In the genomic region with DNA sequence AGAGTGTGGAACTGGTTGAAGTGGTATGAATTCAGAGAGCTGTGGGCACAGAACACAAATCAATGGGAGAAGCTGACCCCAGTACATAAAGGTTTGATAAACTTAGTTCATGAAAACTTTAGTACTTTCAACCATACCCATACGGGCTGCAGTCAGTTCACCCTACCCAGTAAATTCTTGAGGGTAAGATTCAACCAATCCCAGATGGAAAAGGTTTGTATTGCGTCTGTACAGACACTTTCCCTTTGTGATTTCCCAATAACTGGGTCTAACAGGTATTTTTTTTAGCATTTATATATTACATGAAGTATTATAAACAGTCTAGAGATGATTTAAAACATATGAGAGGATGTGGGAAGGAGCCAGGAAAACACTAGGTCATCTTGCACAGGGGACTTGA, we compare ENCODE assay signal across 41 mouse cellular contexts. TPM values are rescaled to one million over a fixed set of nuclear protein-coding genes. Genes with fewer than 3 reads are reported as not detected.
"Had no signal": no experiment of that assay in that cellular context is flagged by ENCODE, and none has a peak within 500 bp of the region (broad histone marks: within the 10 kb centered on the region; RNA-seq: fewer than 3 reads in every experiment).

No protein-coding gene starts in this region.

- H3K4me2 ChIP-seq: heart, embryonic 11.5 days; heart, embryonic 12.5 days; heart, embryonic 13.5 days; heart, embryonic 15.5 days; hindbrain, embryonic 12.5 days; hindbrain, embryonic 13.5 days; hindbrain, embryonic 14.5 days; hindbrain, embryonic 15.5 days; intestine, embryonic 15.5 days; kidney, embryonic 15.5 days had no signal

- DNase-seq: heart, postnatal 10 days; heart, postnatal 14 days; heart, postnatal 36 days; kidney, adult 11 months; kidney, adult 18-20 months; kidney, adult 2 months; kidney, adult 8-10 months; kidney, adult 9 months; kidney, postnatal 10 days; kidney, postnatal 14 days; kidney, postnatal 25 days; kidney, postnatal 36 days; kidney, postnatal 4 days; layer of hippocampus, adult 9-11 months; layer of hippocampus, postnatal 36 days had no signal

- H3K9me3 ChIP-seq: heart, embryonic 12.5 days; heart, embryonic 13.5 days; heart, embryonic 15.5 days; hindbrain, embryonic 10.5 days; hindbrain, embryonic 12.5 days; hindbrain, embryonic 13.5 days; hindbrain, embryonic 15.5 days; intestine, embryonic 15.5 days; kidney, embryonic 15.5 days had no signal

- H3K27me3 ChIP-seq: heart, embryonic 12.5 days; heart, embryonic 13.5 days; heart, embryonic 15.5 days; hindbrain, embryonic 12.5 days; hindbrain, embryonic 13.5 days; hindbrain, embryonic 15.5 days; intestine, embryonic 15.5 days; kidney, embryonic 15.5 days had no signal

- H3K27ac ChIP-seq: heart, embryonic 13.5 days; heart, embryonic 15.5 days; hindbrain, embryonic 10.5 days; hindbrain, embryonic 12.5 days; hindbrain, embryonic 13.5 days; hindbrain, embryonic 14.5 days; hindbrain, embryonic 15.5 days; hindbrain, postnatal 0 days; intestine, embryonic 15.5 days; kidney, embryonic 15.5 days; kidney, postnatal 0 days; layer of hippocampus, adult 2 months; left cerebral cortex, adult 2 months had no signal

- H3K9ac ChIP-seq: heart, embryonic 12.5 days; heart, embryonic 13.5 days; heart, embryonic 15.5 days; hindbrain, embryonic 12.5 days; hindbrain, embryonic 13.5 days; hindbrain, embryonic 14.5 days; hindbrain, embryonic 15.5 days; intestine, embryonic 15.5 days; kidney, embryonic 15.5 days had no signal

- H3K36me3 ChIP-seq: heart, embryonic 12.5 days; heart, embryonic 13.5 days; heart, embryonic 15.5 days; hindbrain, embryonic 10.5 days; hindbrain, embryonic 12.5 days; hindbrain, embryonic 13.5 days; hindbrain, embryonic 15.5 days; intestine, embryonic 15.5 days; kidney, embryonic 15.5 days had no signal

- H3K4me3 ChIP-seq: heart, embryonic 12.5 days; heart, embryonic 13.5 days; heart, embryonic 15.5 days; hindbrain, embryonic 10.5 days; hindbrain, embryonic 12.5 days; hindbrain, embryonic 13.5 days; hindbrain, embryonic 15.5 days; intestine, embryonic 15.5 days; kidney, embryonic 15.5 days; layer of hippocampus, adult 2 months; left cerebral cortex, adult 2 months had no signal

- H3K4me1 ChIP-seq: heart, embryonic 15.5 days; hindbrain, embryonic 12.5 days; intestine, embryonic 15.5 days; kidney, embryonic 15.5 days had no signal

RNA-seq across cellular contexts. Expression of gene Myh2, which starts 15.2 kb away (rescaled TPM):
- total RNA-seq: heart, postnatal 10 days; heart, postnatal 14 days; heart, postnatal 25 days; heart, postnatal 36 days; hematopoietic stem cell, adult 5-6 weeks had no signal
- polyA plus RNA-seq: heart, embryonic 11.5 days; heart, embryonic 12.5 days; heart, embryonic 13.5 days; heart, embryonic 14.5 days; heart, postnatal 0 days; hindbrain, embryonic 10.5 days; hindbrain, embryonic 11.5 days; hindbrain, embryonic 12.5 days; inflammation-experienced regulatory T-cells, adult 6 months; intestine, embryonic 15.5 days; kidney, embryonic 14.5 days; kidney, embryonic 15.5 days; kidney, embryonic 16.5 days; kidney, postnatal 0 days; large intestine, adult 2 months had no signal

RNA-seq across cellular contexts. Expression of gene Myh1, which starts 44.2 kb away (rescaled TPM):
- total RNA-seq: heart, postnatal 14 days; heart, postnatal 25 days; heart, postnatal 36 days; hematopoietic stem cell, adult 5-6 weeks had no signal
- polyA plus RNA-seq: heart, postnatal 0 days; hindbrain, embryonic 10.5 days; hindbrain, embryonic 12.5 days; inflammation-experienced regulatory T-cells, adult 6 months; intestine, embryonic 14.5 days; intestine, embryonic 15.5 days; intestine, embryonic 16.5 days; kidney, postnatal 0 days had no signal
